Mouse (Mus musculus) T-helper 2 cell (primary cell): ENCODE measurements at regions not wholly inside any gene's neighbourhood (a gene's known extent, or its start where the extent isn't known, plus 50 kb on each side); places are given as distances from the start of the nearest gene placed in this dataset.
"Not testable (repeated sequence)": the region's sequence is repeated elsewhere in the genome, so short reads cannot be mapped to it uniquely, and the experiment has no call there.

Experiments
- in situ Hi-C: fragments of 300-600 bp; cut with MboI, MseI; formaldehyde crosslinking; loops from one replicate; pipeline ENCODE4 v1.15.1; 2025; ENCODE audit warnings: high pct_unique_total_duplicates

GRCm38 (mm10) chr7:138758386-138758785 is 87.5 kb upstream of the Ppp2r2d start:
- in situ Hi-C loops, result no loop called here

GRCm38 (mm10) chr7:138748442-138748841 is 97.4 kb upstream of the Ppp2r2d start:
- in situ Hi-C loops, result no loop called here

- in situ Hi-C loops, result no loop called here
Observed at GRCm38 (mm10) chr7:138746616-138747015, 99.3 kb upstream of the Ppp2r2d start.

GRCm38 (mm10) chr7:138742516-138742845 is 103.4 kb upstream of the Ppp2r2d start:
- in situ Hi-C loops, result no loop called here

- in situ Hi-C loops, result no loop called here
Observed at GRCm38 (mm10) chr7:138741816-138742515, 103.9 kb upstream of the Ppp2r2d start.

- in situ Hi-C loops, result no loop called here
Observed at GRCm38 (mm10) chr7:138734254-138734653, 111.6 kb upstream of the Ppp2r2d start.

GRCm38 (mm10) chr7:138724829-138725228 is 121.0 kb upstream of the Ppp2r2d start:
- in situ Hi-C loops, result loop anchor here (5.0 kb wide), 1 partner anchor 58 kb away; no protein-coding TSS in a partner anchor

- in situ Hi-C loops, result loop anchor here (5.0 kb wide), 1 partner anchor 52 kb away; no protein-coding TSS in a partner anchor
Observed at GRCm38 (mm10) chr7:138719608-138720007, 126.3 kb upstream of the Ppp2r2d start.

GRCm38 (mm10) chr7:138719115-138719514 is 126.8 kb upstream of the Ppp2r2d start:
- in situ Hi-C loops, result no loop called here

- in situ Hi-C loops, result no loop called here
Observed at GRCm38 (mm10) chr7:138714731-138715130, 131.1 kb upstream of the Ppp2r2d start.

- in situ Hi-C loops, result no loop called here
Observed at GRCm38 (mm10) chr7:138708373-138708772, 137.5 kb upstream of the Ppp2r2d start.

- in situ Hi-C loops, result not testable (repeated sequence)
Observed at GRCm38 (mm10) chr7:138699599-138699998, 146.3 kb upstream of the Ppp2r2d start.

- in situ Hi-C loops, result no loop called here
Observed at GRCm38 (mm10) chr7:138682161-138682560, 163.7 kb upstream of the Ppp2r2d start.

GRCm38 (mm10) chr7:138680530-138680929 is 165.3 kb upstream of the Ppp2r2d start:
- in situ Hi-C loops, result no loop called here

GRCm38 (mm10) chr7:138679575-138679974 is 166.3 kb upstream of the Ppp2r2d start:
- in situ Hi-C loops, result no loop called here

- in situ Hi-C loops, result no loop called here
Observed at GRCm38 (mm10) chr7:138672959-138673358, 172.9 kb upstream of the Ppp2r2d start.

- in situ Hi-C loops, result loop anchor here (5.0 kb wide), 1 partner anchor 54 kb away; no protein-coding TSS in a partner anchor
Observed at GRCm38 (mm10) chr7:138668337-138668736, 177.5 kb upstream of the Ppp2r2d start.

GRCm38 (mm10) chr7:138660124-138660523 is 185.8 kb upstream of the Ppp2r2d start:
- in situ Hi-C loops, result no loop called here

GRCm38 (mm10) chr7:138657521-138657920 is 188.4 kb upstream of the Ppp2r2d start:
- in situ Hi-C loops, result no loop called here

- in situ Hi-C loops, result no loop called here
Observed at GRCm38 (mm10) chr7:138657076-138657475, 188.8 kb upstream of the Ppp2r2d start.

GRCm38 (mm10) chr7:138655940-138656339 is 189.9 kb upstream of the Ppp2r2d start:
- in situ Hi-C loops, result no loop called here

GRCm38 (mm10) chr7:138650946-138651345 is 194.9 kb upstream of the Ppp2r2d start:
- in situ Hi-C loops, result no loop called here

GRCm38 (mm10) chr7:138647636-138648035 is 198.2 kb upstream of the Ppp2r2d start:
- in situ Hi-C loops, result loop anchor here (10.0 kb wide), 1 partner anchor 1137 kb away; no protein-coding TSS in a partner anchor
